Mouse (Mus musculus): ENCODE data around the gene Tenm2. TPM values are rescaled to one million over a fixed set of nuclear protein-coding genes. Genes with fewer than 3 reads are reported as not detected.

The Tenm2 gene
- polyA plus RNA-seq, 1 experiment from 2014 or later, result 8.6 TPM

DNA sequence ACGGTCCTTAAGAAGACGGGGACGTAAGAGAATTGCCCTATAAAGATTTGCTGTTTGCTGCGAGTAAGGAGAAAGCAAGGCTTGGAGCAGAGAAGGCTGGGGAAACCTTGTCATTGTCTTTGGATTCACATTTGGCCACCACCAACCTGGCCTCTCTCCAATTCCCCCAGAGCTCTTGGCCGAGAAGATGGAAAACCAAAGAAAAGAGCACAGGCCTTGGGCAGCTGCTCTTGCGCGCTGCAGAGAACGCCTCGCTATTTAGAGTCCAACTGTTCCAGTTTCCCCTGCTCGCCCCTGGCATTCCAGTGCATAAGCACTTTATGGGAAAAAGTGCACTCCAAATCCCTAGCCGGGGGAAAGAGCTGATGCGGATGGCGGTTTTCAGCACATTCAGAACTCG lies 1139.5 kb downstream of the Tenm2 start:
- no peak overlapping the region for H3K4me3 ChIP-seq
- no peaks in the 10 kb centered on the region for H3K36me3 ChIP-seq
- no peaks in the 10 kb centered on the region for H3K4me1 ChIP-seq
- no peak overlapping the region for H3K4me2 ChIP-seq (replicated peaks)
- no peak overlapping the region for H3K9ac ChIP-seq
- 78% methylated on average over 14 of the region's 14 CpGs for WGBS
- no peak for ATAC-seq (ENCODE audit: low FRiP score, low read depth)
- no peaks in the 10 kb centered on the region for H3K27me3 ChIP-seq (replicated peaks)
- no peak overlapping the region for H3K27ac ChIP-seq
- no peaks in the 10 kb centered on the region for H3K9me3 ChIP-seq

GRCm38 (mm10) chr11:36090210-36090609 lies 1145.6 kb downstream of the Tenm2 start:
- Histone ChIP-seq H3K27ac (no peak overlapping the region), H3K4me1 (no peaks in the 10 kb centered on the region), H3K4me2 (replicated peaks) (no peak overlapping the region), H3K9ac (no peak overlapping the region), H3K27me3 (replicated peaks) (no peaks in the 10 kb centered on the region), H3K36me3 (no peaks in the 10 kb centered on the region), H3K4me3 (no peak overlapping the region), H3K9me3 (no peaks in the 10 kb centered on the region)
- WGBS, result 20% methylated on average over 3 of the region's 3 CpGs
- no peak for ATAC-seq (ENCODE audit: low FRiP score, low read depth)

DNA sequence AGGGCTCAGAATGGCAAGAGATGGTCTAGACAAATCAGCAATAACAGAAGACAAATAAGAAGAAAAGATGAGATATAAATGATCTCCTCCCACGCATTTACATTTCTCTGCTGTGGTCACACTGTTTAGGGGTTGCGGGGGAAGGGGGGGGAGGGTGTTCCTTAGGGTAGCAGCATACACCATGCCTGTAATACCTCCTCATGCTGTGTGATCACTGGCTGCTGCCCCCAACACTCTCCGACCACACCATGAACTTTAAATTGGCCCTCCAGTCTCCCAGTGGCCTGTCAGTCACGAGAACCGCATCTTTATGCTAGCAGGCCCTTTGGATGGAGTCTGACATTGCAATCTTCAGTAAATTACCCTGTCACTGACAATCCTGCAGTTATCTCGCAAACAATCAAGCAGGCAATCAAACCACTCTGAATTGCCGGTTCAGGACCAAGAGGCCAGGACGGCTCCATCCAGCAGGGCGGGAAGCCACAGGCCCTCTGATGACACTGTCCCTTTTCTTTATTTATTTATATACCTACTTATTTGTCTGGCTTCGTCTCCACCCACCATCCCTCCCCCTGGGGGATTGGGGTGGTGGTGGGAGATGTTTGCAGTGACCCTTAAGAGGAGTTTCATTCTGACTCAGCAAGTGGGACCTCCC lies 1154.2 kb downstream of the Tenm2 start:
- H3K9ac ChIP-seq, result no peak overlapping the region
- no peak overlapping the region for H3K4me3 ChIP-seq
- WGBS, result 25% methylated on average over 10 of the region's 10 CpGs
- no peaks in the 10 kb centered on the region for H3K36me3 ChIP-seq
- H3K9me3 ChIP-seq, result no peaks in the 10 kb centered on the region
- no peaks in the 10 kb centered on the region for H3K4me1 ChIP-seq
- no peak for ATAC-seq (ENCODE audit: low FRiP score, low read depth)
- H3K27ac ChIP-seq, result no peak overlapping the region
- no peak overlapping the region for H3K4me2 ChIP-seq (replicated peaks)
- H3K27me3 ChIP-seq (replicated peaks), result no peaks in the 10 kb centered on the region

DNA sequence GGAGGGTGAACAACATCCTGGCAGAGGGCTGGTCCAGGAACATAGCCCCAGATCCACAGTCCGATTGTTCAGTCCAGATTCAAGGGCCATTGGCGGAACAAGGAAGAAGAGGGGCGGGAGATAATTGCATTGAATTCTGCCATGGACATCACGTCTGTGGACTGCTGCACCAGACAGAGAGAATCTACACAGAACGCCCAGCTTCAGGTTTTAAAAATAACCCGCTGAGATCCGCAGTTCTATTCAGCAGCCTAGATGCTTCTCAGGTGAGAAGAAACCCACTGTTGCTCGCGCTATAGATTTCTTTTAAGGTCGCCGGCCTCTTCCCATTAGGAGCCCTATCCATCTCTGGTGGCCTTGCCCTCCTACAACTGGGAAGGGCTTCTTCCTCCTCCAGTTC lies 1155.0 kb downstream of the Tenm2 start:
- Histone ChIP-seq H3K4me2 (replicated peaks) (no peak overlapping the region), H3K27ac (no peak overlapping the region), H3K27me3 (replicated peaks) (no peaks in the 10 kb centered on the region), H3K9ac (no peak overlapping the region), H3K36me3 (no peaks in the 10 kb centered on the region), H3K4me3 (no peak overlapping the region), H3K4me1 (no peaks in the 10 kb centered on the region), H3K9me3 (no peaks in the 10 kb centered on the region)
- no peak for ATAC-seq (ENCODE audit: low FRiP score, low read depth)
- 65% methylated on average over 11 of the region's 11 CpGs for WGBS

DNA sequence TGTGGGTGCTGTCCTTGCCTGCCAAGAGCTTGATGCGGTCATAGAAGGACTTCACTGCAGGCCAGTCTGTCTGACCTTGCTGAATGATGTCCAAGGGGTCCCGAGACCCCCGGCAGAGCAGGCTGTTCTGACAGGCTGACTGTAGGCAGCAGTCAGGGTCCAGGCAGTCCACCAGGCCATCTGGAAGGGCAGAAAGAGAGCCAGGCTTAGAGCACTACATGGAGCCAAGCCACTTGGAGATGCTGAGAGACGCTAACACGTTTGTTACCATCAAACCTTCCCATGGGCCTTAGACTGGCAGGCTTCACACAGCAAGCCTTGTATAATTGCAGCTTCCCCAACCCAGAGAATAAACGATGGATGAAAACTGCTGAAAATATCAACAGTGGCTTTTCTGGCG lies 1157.4 kb downstream of the Tenm2 start:
- H3K27ac ChIP-seq, result no peak overlapping the region
- no peak for ATAC-seq (ENCODE audit: low FRiP score, low read depth)
- no peak overlapping the region for H3K4me3 ChIP-seq
- no peaks in the 10 kb centered on the region for H3K36me3 ChIP-seq
- 90% methylated on average over 7 of the region's 7 CpGs for WGBS
- H3K9me3 ChIP-seq, result no peaks in the 10 kb centered on the region
- no peaks in the 10 kb centered on the region for H3K4me1 ChIP-seq
- no peaks in the 10 kb centered on the region for H3K27me3 ChIP-seq (replicated peaks)
- no peak overlapping the region for H3K4me2 ChIP-seq (replicated peaks)
- H3K9ac ChIP-seq, result no peak overlapping the region

DNA sequence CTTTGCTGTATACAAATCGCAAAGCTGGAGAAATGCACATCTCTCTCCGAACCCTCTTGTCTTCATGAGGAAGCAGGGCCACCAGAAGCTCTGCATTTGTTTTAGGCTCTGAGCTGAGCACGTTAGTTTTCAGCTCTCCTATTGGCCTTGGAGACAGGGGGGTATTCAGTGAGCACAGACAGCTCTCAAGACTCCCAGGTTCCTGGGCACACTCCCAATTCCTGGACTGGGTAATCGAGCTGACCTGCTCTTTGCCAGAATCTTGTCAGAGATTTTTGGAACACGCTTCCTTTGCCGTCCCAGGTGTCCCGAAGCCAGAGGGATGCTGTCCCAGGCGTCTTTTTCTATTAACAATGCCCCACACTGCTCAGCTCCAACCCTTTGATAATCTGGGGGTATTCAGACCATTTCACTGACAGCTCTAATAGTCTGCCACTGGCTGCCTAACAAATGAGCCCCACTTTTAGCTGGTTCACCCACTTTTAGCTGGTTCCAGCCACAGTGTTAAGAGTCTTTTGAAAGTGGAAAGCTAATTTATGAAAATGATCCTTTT lies 1161.7 kb downstream of the Tenm2 start:
- 74% methylated on average over 8 of the region's 8 CpGs for WGBS
- Histone ChIP-seq H3K9ac (no peak overlapping the region), H3K4me1 (no peaks in the 10 kb centered on the region), H3K9me3 (no peaks in the 10 kb centered on the region), H3K4me2 (replicated peaks) (no peak overlapping the region), H3K27ac (no peak overlapping the region), H3K27me3 (replicated peaks) (no peaks in the 10 kb centered on the region), H3K4me3 (no peak overlapping the region), H3K36me3 (no peaks in the 10 kb centered on the region)
- no peak for ATAC-seq (ENCODE audit: low FRiP score, low read depth)

GRCm38 (mm10) chr11:36073074-36073818 lies 1162.5 kb downstream of the Tenm2 start:
- WGBS, result 84% methylated on average over 8 of the region's 8 CpGs
- Histone ChIP-seq H3K27ac (no peak overlapping the region), H3K9ac (no peak overlapping the region), H3K9me3 (no peaks in the 10 kb centered on the region), H3K27me3 (replicated peaks) (no peaks in the 10 kb centered on the region), H3K36me3 (no peaks in the 10 kb centered on the region), H3K4me2 (replicated peaks) (no peak overlapping the region), H3K4me3 (no peak overlapping the region), H3K4me1 (no peaks in the 10 kb centered on the region)
- no peak for ATAC-seq (ENCODE audit: low FRiP score, low read depth)

DNA sequence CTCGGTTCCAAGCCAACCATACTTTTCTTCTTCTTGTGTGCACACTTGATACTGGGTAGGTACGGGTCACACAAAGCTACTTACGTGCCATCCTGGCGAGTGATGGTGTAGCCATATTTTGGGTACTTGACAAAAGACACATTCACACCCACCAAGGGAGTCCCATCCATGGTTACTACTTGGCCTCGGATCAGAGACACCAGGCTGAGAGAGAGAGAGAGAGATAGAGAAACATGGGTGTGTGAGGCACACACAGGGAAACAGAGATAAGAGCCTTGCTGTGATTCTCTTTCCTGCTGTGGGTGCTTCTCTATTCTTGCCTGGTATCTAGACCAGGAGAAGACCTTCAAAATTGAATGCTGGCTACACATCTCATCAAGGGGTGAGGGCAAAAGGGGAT lies 1163.1 kb downstream of the Tenm2 start:
- no peak overlapping the region for H3K4me3 ChIP-seq
- no peak for ATAC-seq (ENCODE audit: low FRiP score, low read depth)
- 91% methylated on average over 5 of the region's 5 CpGs for WGBS
- no peaks in the 10 kb centered on the region for H3K36me3 ChIP-seq
- H3K4me1 ChIP-seq, result no peaks in the 10 kb centered on the region
- H3K4me2 ChIP-seq (replicated peaks), result no peak overlapping the region
- no peak overlapping the region for H3K9ac ChIP-seq
- no peak overlapping the region for H3K27ac ChIP-seq
- no peaks in the 10 kb centered on the region for H3K27me3 ChIP-seq (replicated peaks)
- H3K9me3 ChIP-seq, result no peaks in the 10 kb centered on the region

GRCm38 (mm10) chr11:36072038-36072437 lies 1163.7 kb downstream of the Tenm2 start:
- Histone ChIP-seq H3K4me3 (no peak overlapping the region), H3K27ac (no peak overlapping the region), H3K36me3 (no peaks in the 10 kb centered on the region), H3K9me3 (no peaks in the 10 kb centered on the region), H3K27me3 (replicated peaks) (no peaks in the 10 kb centered on the region), H3K4me1 (no peaks in the 10 kb centered on the region), H3K4me2 (replicated peaks) (no peak overlapping the region), H3K9ac (no peak overlapping the region)
- ATAC-seq (ENCODE audit: low FRiP score, low read depth), result no peak
- 56% methylated on average over 9 of the region's 9 CpGs for WGBS

DNA sequence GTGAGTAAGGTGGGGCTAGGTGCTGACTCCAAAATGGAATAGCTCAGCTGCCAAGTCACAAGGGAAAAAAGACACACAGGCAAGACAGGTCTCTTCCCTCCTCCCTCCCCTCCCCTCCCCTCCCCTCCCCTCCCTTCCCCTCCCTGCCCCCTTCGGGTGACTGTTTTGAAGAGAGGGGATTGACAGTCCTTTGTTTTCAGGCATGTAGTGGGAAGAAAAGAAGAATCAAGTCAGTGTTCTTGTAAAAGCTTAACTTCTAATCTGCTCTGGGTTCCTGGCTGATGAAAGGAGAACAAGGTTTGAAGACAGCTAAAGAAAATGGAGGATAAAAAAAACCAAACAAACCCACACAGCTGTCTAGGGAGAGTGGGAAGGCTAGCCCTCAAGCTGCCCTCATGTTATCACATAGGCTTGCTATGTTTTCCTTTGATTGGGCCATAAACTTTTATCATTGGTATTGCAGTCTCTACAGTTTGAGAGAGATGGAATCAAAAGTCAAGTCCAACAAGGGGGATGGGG lies 1176.4 kb downstream of the Tenm2 start:
- no peaks in the 10 kb centered on the region for H3K9me3 ChIP-seq
- no peak overlapping the region for H3K4me2 ChIP-seq (replicated peaks)
- no peaks in the 10 kb centered on the region for H3K36me3 ChIP-seq
- 0 out of 2 replicates have a peak, but pooled peaks cover 6% of the 10 kb centered on the region for H3K4me1 ChIP-seq
- WGBS, result no CpG with 5 or more reads among the region's 1 CpGs
- no peak for ATAC-seq (ENCODE audit: low FRiP score, low read depth)
- H3K27me3 ChIP-seq (replicated peaks), result no peaks in the 10 kb centered on the region
- H3K9ac ChIP-seq, result no peak overlapping the region
- H3K4me3 ChIP-seq, result no peak overlapping the region
- no peak overlapping the region for H3K27ac ChIP-seq

DNA sequence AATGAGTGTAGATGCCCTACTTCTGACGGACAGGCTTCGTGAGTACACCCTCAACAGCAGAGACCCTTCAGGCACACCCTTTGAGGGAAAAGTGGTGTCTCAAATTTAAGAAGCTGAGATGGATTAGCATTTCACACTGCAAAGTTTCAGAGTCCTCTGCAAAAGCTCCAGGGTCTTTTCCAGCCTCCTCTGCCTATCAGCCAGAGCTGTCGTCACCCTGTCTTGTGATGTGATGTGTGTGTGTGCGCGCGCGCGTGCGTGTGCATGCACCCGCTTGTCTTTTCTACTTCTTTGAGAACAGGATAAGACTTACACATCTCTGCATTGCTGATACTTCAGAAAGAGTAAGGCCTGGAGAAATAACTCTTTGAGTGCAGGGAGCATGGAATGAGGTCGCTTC lies 1179.2 kb downstream of the Tenm2 start:
- 95% methylated on average over 11 of the region's 11 CpGs for WGBS
- 0 out of 2 replicates have a peak, but pooled peaks cover 6% of the 10 kb centered on the region for H3K4me1 ChIP-seq
- no peaks in the 10 kb centered on the region for H3K9me3 ChIP-seq
- H3K27ac ChIP-seq, result no peak overlapping the region
- no peak for ATAC-seq (ENCODE audit: low FRiP score, low read depth)
- no peak overlapping the region for H3K4me3 ChIP-seq
- no peak overlapping the region for H3K4me2 ChIP-seq (replicated peaks)
- H3K27me3 ChIP-seq (replicated peaks), result no peaks in the 10 kb centered on the region
- H3K9ac ChIP-seq, result no peak overlapping the region
- no peaks in the 10 kb centered on the region for H3K36me3 ChIP-seq

- 62% methylated on average over 7 of the region's 7 CpGs for WGBS
- Histone ChIP-seq H3K36me3 (no peaks in the 10 kb centered on the region), H3K27ac (no peak overlapping the region), H3K27me3 (replicated peaks) (no peaks in the 10 kb centered on the region), H3K4me2 (replicated peaks) (no peak overlapping the region), H3K4me1 (0 out of 2 replicates have a peak, but pooled peaks cover 6% of the 10 kb centered on the region), H3K9ac (no peak overlapping the region), H3K4me3 (no peak overlapping the region), H3K9me3 (no peaks in the 10 kb centered on the region)
- ATAC-seq (ENCODE audit: low FRiP score, low read depth), result no peak
These were observed 1181.4 kb downstream of the Tenm2 start for GRCm38 (mm10) chr11:36054323-36054722.
